Mouse (Mus musculus): ENCODE results near the gene Kctd11. TPM values are rescaled to one million over a fixed set of nuclear protein-coding genes. Genes with fewer than 3 reads are reported as not detected.
"Not testable (repeated sequence)": the region's sequence is repeated elsewhere in the genome, so short reads cannot be mapped to it uniquely, and the experiment has no call there.

The Kctd11 gene
- polyA plus RNA-seq, 1 experiment = 19.1 TPM

DNA sequence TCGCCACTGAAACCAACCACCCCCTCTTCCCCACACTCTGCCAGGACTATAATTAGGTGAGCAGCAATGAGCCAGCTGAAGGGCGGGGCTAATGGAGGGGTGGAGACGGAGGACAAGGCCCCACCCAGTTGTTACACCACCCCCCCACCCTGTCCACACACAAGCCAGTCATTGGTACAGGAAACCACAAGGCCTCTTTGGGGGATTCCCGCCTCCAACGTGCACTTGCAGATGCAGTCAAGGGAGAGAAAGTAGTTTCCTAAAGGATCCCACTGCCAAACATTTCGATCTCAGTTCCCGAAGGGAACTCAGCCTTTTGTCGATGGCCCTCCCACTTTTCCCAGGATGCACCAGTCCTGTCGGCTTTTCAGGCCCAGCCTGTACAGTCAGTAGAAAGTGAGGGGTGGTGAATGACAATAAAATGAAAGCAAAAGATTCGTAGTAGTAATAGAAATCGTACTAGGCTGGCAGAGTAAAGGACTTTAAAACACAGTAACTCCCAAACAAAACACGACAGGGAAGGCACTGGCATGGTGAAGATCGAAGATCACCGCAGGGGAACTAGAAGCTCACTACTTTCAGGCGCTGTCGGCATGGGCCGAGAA, 38.6 kb upstream of the Kctd11 start:
- DNase-seq = peak; percentile 82
- Histone ChIP-seq H3K4me3 (replicated peaks; ENCODE audit: extremely low read depth, low read depth, low read length) (peak overlapping the region; percentile 92), H3K4me1 (ENCODE audit: control insufficient read depth, insufficient read depth, low read length) (peaks cover 13% of the 10 kb centered on the region)
- under 1% methylated on average over 17 of the region's 17 CpGs for WGBS
- TF ChIP-seq CTCF (IDR thresholded peaks at IDR 0.05; ENCODE audit: insufficient read depth, low read length) = no peak
- no peak for TF ChIP-seq POLR2A (IDR thresholded peaks at IDR 0.05; ENCODE audit: borderline replicate concordance, extremely low read depth, low read depth, low read length)

DNA sequence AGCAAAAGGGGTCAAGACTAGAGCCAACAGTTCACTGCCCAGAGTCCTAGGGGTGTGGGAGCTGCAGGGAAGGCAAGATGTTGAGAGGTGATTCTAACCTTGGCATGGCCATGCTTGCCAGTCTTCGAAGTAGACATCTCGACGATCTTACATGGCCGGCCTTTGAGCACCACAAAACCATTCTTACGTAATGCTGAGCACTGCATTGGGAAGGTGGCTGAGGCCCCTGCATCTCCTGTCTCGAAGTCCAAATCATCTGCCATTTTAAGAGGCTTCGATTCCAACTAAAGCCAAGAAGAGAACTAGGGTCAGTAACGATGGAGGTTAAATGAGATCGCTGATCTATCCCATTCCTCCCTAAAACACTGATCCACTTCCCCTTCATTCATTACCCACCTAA, 37.8 kb upstream of the Kctd11 start:
- DNase-seq = no peak
- H3K4me3 ChIP-seq (replicated peaks; ENCODE audit: extremely low read depth, low read depth, low read length) = no peak overlapping the region
- peaks cover 18% of the 10 kb centered on the region for H3K4me1 ChIP-seq (ENCODE audit: control insufficient read depth, insufficient read depth, low read length)
- no peak for TF ChIP-seq POLR2A (IDR thresholded peaks at IDR 0.05; ENCODE audit: borderline replicate concordance, extremely low read depth, low read depth, low read length)
- no peak for TF ChIP-seq CTCF (IDR thresholded peaks at IDR 0.05; ENCODE audit: insufficient read depth, low read length)
- 64% methylated on average over 9 of the region's 9 CpGs for whole genome bisulfite sequencing

DNA sequence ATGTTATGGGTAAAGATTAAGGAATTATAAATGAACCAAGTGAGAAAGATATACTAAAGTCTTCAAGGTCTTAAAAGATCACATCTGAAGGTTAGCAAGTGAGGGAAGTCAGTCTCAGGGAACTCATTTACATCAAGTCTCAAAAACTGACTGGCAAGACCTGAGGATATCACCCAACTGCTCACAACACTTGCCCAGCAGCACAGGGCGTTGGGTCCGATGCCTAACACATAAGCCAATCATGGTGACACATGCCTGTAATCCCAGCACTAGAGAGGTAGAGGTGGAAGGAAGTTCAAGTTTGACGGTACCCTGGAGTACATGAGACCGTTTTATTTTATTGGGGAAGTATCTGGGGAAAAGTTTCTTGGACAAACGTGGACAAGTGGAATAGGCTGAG, 36.9 kb upstream of the Kctd11 start:
- no peak for TF ChIP-seq POLR2A (IDR thresholded peaks at IDR 0.05; ENCODE audit: borderline replicate concordance, extremely low read depth, low read depth, low read length)
- no peak for TF ChIP-seq CTCF (IDR thresholded peaks at IDR 0.05; ENCODE audit: insufficient read depth, low read length)
- WGBS = 74% methylated on average over 5 of the region's 5 CpGs
- DNase-seq = no peak
- no peak overlapping the region for H3K4me3 ChIP-seq (replicated peaks; ENCODE audit: extremely low read depth, low read depth, low read length)
- peaks cover 22% of the 10 kb centered on the region for H3K4me1 ChIP-seq (ENCODE audit: control insufficient read depth, insufficient read depth, low read length)

DNA sequence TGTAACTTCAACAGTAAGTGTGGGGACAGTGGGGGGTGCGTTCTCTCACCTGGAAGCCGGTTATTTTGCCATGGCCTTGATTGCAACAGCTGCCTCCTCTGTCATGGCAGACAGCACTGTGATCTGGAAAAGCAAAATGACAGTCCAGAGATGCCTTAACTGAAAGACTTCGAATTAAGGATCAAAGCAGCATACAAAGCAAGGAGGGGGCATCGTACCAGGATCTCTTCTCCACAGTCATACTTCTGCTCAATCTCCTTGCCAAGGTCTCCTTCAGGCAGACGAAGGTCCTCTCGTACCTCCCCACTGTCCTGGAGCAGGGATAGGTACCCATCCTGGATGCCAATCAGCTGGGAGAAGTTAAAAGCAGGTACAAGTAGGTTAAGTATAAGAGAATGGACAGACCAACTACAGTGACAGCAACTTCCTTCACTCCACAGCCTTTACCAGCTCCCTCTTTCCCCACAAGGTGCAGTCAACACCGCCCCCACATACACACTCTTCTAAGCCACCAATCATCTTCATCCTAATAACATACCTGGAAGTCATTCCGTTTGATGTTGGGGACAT, 36.3 kb upstream of the Kctd11 start:
- H3K4me1 ChIP-seq (ENCODE audit: control insufficient read depth, insufficient read depth, low read length) = peaks cover 22% of the 10 kb centered on the region
- DNase-seq = no peak
- no peak overlapping the region for H3K4me3 ChIP-seq (replicated peaks; ENCODE audit: extremely low read depth, low read depth, low read length)
- no peak for TF ChIP-seq POLR2A (IDR thresholded peaks at IDR 0.05; ENCODE audit: borderline replicate concordance, extremely low read depth, low read depth, low read length)
- no peak for TF ChIP-seq CTCF (IDR thresholded peaks at IDR 0.05; ENCODE audit: insufficient read depth, low read length)
- WGBS = 80% methylated on average over 8 of the region's 8 CpGs

DNA sequence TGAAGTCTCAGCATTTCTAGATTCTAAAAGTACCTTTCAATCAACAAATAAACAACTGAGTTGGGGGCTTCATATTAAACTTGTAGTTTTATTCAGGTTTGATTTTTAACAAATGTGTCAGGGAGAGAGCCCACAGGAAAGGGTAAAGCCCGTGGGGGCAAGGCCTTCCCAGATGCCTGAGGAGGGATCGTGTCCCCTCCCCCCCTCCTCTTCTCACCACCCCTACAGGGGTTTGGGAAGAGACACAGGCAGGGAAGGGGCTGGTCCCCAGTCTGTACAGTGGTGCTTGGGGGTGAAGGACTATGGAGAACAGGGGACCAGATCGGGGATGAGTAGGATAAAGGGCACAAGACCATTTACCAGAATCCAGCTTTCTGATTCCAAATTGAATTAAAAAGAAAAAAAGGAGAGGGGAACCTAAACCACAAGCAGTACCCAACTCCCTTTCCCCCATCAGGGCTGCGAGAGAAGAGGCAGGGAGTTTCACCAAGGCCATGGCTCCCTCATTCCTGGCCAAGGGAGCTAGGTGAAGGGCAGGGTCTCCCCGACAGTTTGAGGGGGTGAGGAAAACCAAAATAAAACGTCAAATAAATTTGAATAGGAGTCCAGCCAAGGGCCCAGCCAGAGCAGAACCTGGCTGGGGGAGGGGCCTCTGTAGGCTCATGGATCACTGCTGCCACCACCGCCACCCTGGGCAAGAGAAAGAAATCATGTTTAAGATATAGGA, 35.6 kb upstream of the Kctd11 start:
- DNase-seq; H3K4me3 ChIP-seq (replicated peaks; ENCODE audit: extremely low read depth, low read depth, low read length): not testable (repeated sequence)
- WGBS = 52% methylated on average over 7 of the region's 7 CpGs
- peaks cover 22% of the 10 kb centered on the region for H3K4me1 ChIP-seq (ENCODE audit: control insufficient read depth, insufficient read depth, low read length)

DNA sequence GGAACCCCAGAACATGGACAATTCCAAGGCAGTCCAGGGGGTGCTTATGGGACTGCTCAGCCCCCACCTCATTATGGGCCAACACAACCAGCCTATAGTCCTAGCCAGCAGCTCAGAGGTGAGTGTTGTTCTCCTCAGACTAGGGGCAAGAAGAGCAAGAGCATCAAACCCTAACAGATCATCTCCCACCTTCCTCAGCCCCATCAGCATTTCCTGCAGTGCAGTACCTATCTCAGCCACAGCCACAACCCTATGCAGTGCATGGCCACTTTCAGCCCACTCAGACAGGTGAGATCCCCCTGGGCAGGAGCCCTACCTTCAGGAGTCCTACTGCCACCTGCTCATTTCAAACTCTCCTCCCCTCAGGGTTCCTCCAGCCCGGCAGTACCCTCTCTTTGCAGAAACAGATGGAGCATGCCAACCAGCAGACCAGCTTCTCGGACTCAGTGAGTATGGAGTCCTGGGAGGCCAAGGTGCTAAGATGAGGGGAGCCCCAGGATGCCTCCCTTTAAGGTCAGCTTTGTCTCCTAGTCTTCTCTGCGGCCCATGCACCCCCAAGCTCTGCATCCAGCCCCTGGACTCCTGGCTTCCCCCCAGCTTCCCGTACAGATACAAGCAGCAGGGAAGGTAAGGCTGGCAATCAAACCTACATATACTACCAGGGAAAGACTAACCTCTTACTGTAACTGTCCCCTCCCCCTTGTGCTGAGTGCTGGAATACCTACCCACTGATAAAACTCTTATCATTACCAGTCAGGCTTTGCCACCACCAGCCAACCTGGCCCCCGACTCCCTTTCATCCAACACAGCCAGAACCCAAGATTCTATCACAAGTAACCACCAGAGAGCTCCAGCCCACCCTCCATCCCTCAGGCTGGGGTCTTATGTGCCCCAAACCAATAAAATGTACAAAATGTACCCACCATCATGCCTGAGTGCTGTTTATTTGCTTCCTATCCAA, 34.7 kb upstream of the Kctd11 start:
- no peak for TF ChIP-seq CTCF (IDR thresholded peaks at IDR 0.05; ENCODE audit: insufficient read depth, low read length)
- no peak for TF ChIP-seq POLR2A (IDR thresholded peaks at IDR 0.05; ENCODE audit: borderline replicate concordance, extremely low read depth, low read depth, low read length)
- Histone ChIP-seq H3K4me3 (replicated peaks; ENCODE audit: extremely low read depth, low read depth, low read length) (no peak overlapping the region), H3K4me1 (ENCODE audit: control insufficient read depth, insufficient read depth, low read length) (peaks cover 22% of the 10 kb centered on the region)
- no peak for DNase-seq
- WGBS = 66% methylated on average over 5 of the region's 5 CpGs

DNA sequence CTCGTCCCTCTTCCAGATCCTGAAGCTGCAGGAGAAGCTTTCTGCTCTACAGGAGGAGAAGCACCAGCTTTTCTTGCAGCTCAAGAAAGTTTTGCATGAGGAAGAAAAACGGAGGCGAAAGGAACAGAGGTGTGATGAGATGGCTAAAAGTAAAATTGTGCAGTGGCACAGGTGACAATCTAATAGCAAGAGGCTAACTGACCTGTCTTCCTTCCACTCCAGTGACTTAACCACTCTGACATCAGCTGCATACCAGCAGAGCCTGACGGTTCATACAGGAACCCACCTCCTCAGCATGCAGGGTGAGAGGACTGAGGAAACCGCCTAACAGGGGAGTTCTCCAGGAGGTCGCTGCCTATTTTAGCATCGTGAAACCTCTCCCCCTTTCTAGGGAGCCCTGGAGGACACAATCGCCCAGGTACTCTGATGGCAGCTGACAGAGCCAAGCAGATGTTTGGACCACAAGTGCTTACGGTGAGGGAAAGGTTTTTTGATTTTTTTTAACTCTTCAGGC, 33.8 kb upstream of the Kctd11 start:
- Histone ChIP-seq H3K4me3 (replicated peaks; ENCODE audit: extremely low read depth, low read depth, low read length) (peak overlapping the region; percentile 88), H3K4me1 (ENCODE audit: control insufficient read depth, insufficient read depth, low read length) (peaks cover 22% of the 10 kb centered on the region)
- 33% methylated on average over 9 of the region's 9 CpGs for WGBS
- DNase-seq = no peak
- TF ChIP-seq POLR2A (IDR thresholded peaks at IDR 0.05; ENCODE audit: borderline replicate concordance, extremely low read depth, low read depth, low read length) = no peak
- no peak for TF ChIP-seq CTCF (IDR thresholded peaks at IDR 0.05; ENCODE audit: insufficient read depth, low read length)

DNA sequence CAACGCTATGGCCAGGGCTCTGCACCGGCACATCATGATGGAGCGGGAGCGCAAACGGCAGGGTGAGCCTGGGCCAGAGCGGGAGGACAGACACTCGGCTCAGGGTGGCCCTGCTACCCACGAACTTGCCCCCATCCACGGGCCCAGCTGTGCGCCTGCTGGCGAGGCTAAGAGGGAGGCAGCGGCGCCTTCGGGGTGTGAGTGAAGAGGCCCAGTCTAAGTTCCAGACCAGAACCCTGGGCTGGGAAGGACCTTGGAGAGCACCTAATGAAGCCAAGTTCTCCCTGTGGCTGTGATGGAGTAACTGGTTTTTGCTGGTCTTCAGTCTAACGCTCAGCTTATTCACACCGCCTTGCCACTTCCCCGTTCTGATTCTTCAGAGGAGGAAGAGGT, 33.2 kb upstream of the Kctd11 start:
- H3K4me1 ChIP-seq (ENCODE audit: control insufficient read depth, insufficient read depth, low read length) = peaks cover 22% of the 10 kb centered on the region
- WGBS = 2% methylated on average over 17 of the region's 17 CpGs
- DNase-seq = no peak
- TF ChIP-seq CTCF (IDR thresholded peaks at IDR 0.05; ENCODE audit: insufficient read depth, low read length) = no peak
- TF ChIP-seq POLR2A (IDR thresholded peaks at IDR 0.05; ENCODE audit: borderline replicate concordance, extremely low read depth, low read depth, low read length) = no peak
- peak overlapping the region; percentile 88 for H3K4me3 ChIP-seq (replicated peaks; ENCODE audit: extremely low read depth, low read depth, low read length)
